Mouse (Mus musculus) T-helper 2 cell (primary cell): ENCODE data around the gene Traf7.

Experiments
- in situ Hi-C: fragments of 300-600 bp; cut with MboI, MseI; formaldehyde crosslinking; loops from one replicate; pipeline ENCODE4 v1.15.1; 2025; ENCODE audit warnings: high pct_unique_total_duplicates

The Traf7 gene

GRCm38 (mm10) chr17:24477985-24478600 lies 49.6 kb downstream of the Traf7 start:
- in situ Hi-C loops: no loop called here

GRCm38 (mm10) chr17:24477053-24477984 lies 50.4 kb downstream of the Traf7 start:
- in situ Hi-C loops: no loop called here

GRCm38 (mm10) chr17:24476022-24476776 lies 51.5 kb downstream of the Traf7 start:
- in situ Hi-C loops: no loop called here

- in situ Hi-C loops: no loop called here
Measured at GRCm38 (mm10) chr17:24475586-24475985, 52.2 kb downstream of the Traf7 start.

- in situ Hi-C loops: loop anchor here (25.0 kb wide), 1 partner anchor 1388 kb away; the partner anchor contains the start of genes Mcrip2 and Wdr90
Measured at GRCm38 (mm10) chr17:24474557-24474956, 53.2 kb downstream of the Traf7 start.

- in situ Hi-C loops: loop anchor here (25.0 kb wide), 1 partner anchor 1389 kb away; the partner anchor contains the start of genes Mcrip2 and Wdr90
Measured at GRCm38 (mm10) chr17:24473612-24474275, 54.0 kb downstream of the Traf7 start, which contains the start of gene Bricd5. TSS of gene Bricd5 (plus strand) at chr17:24473884.

GRCm38 (mm10) chr17:24472512-24472911 lies 55.2 kb downstream of the Traf7 start:
- in situ Hi-C loops: loop anchor here (25.0 kb wide), 1 partner anchor 1390 kb away; the partner anchor contains the start of genes Mcrip2 and Wdr90

- in situ Hi-C loops: loop anchor here (25.0 kb wide), 1 partner anchor 1391 kb away; the partner anchor contains the start of genes Mcrip2 and Wdr90
Measured at GRCm38 (mm10) chr17:24470701-24471527, 56.8 kb downstream of the Traf7 start.

GRCm38 (mm10) chr17:24469910-24470602 lies 57.7 kb downstream of the Traf7 start, which contains the start of the genes E4f1 and Pgp:
TSS of gene E4f1 (minus strand) at chr17:24470313.
TSS of gene Pgp (plus strand) at chr17:24470392.
- in situ Hi-C loops: loop anchor here (25.0 kb wide), 1 partner anchor 1392 kb away; the partner anchor contains the start of genes Mcrip2 and Wdr90

- in situ Hi-C loops: loop anchor here (25.0 kb wide), 1 partner anchor 1393 kb away; the partner anchor contains the start of genes Mcrip2 and Wdr90
Measured at GRCm38 (mm10) chr17:24469336-24469909, 58.3 kb downstream of the Traf7 start.

GRCm38 (mm10) chr17:24468636-24469246 lies 59.0 kb downstream of the Traf7 start:
- in situ Hi-C loops: loop anchor here (25.0 kb wide), 1 partner anchor 1394 kb away; the partner anchor contains the start of genes Mcrip2 and Wdr90

GRCm38 (mm10) chr17:24463374-24464133 lies 64.2 kb downstream of the Traf7 start:
- in situ Hi-C loops: loop anchor here (25.0 kb wide), 1 partner anchor 1399 kb away; the partner anchor contains the start of genes Mcrip2 and Wdr90

- in situ Hi-C loops: loop anchor here (25.0 kb wide), 1 partner anchor 1399 kb away; the partner anchor contains the start of genes Mcrip2 and Wdr90
Measured at GRCm38 (mm10) chr17:24462932-24463331, 64.8 kb downstream of the Traf7 start.

GRCm38 (mm10) chr17:24461580-24461979 lies 66.2 kb downstream of the Traf7 start:
- in situ Hi-C loops: loop anchor here (25.0 kb wide), 1 partner anchor 1401 kb away; the partner anchor contains the start of genes Mcrip2 and Wdr90
